Mouse (Mus musculus) kidney, embryonic 15.5 days (tissue): ENCODE results near the gene Gpsm3. TPM values are rescaled to one million over a fixed set of nuclear protein-coding genes. Genes with fewer than 3 reads are reported as not detected.
A peak's percentile ranks its signal among the peaks of the same experiment; 100 is the strongest.

Source experiments
- ATAC-seq: fragments of 200-750 bp; cut with Nextera tagmentation; replicated peaks from 2 replicates; pipeline ENCODE4 v1.8.0; 2017; ENCODE audit warnings: moderate TSS enrichment; ENCODE audit not compliant: low FRiP score
- H3K27ac ChIP-seq: fragments of 300-500 bp; sonication (generic); 2 replicates; pipeline ENCODE4 v1.5.1; 2015; ENCODE audit warnings: mild to moderate bottlenecking, inconsistent platforms
- H3K27me3 ChIP-seq: fragments of 300-500 bp; sonication (generic); 2 replicates; pipeline ENCODE4 v1.6.1; 2015; ENCODE audit warnings: inconsistent platforms
- H3K36me3 ChIP-seq: fragments of 300-500 bp; sonication (generic); 2 replicates; pipeline ENCODE4 v1.6.1; 2015; ENCODE audit warnings: inconsistent platforms
- H3K4me1 ChIP-seq: fragments of 300-500 bp; sonication (generic); 2 replicates; pipeline ENCODE4 v1.6.1; 2015; ENCODE audit warnings: inconsistent platforms
- H3K4me2 ChIP-seq: fragments of 300-500 bp; sonication (generic); 2 replicates; pipeline ENCODE4 v1.6.1; 2015; ENCODE audit warnings: moderate library complexity, mild to moderate bottlenecking, inconsistent platforms
- H3K4me3 ChIP-seq: fragments of 300-500 bp; sonication (generic); replicated peaks from 2 replicates; pipeline ENCODE4 v1.5.1; 2015; ENCODE audit warnings: mild to moderate bottlenecking, inconsistent platforms
- H3K9ac ChIP-seq: fragments of 300-500 bp; sonication (generic); 2 replicates; pipeline ENCODE4 v1.6.1; 2015; ENCODE audit warnings: mild to moderate bottlenecking, inconsistent platforms
- H3K9me3 ChIP-seq: fragments of 300-500 bp; sonication (generic); replicated peaks from 2 replicates; pipeline ENCODE4 v1.6.1; 2016; ENCODE audit warnings: inconsistent platforms
- WGBS: fragments of 180-500 bp; shearing (Covaris S2); methylation state at CpG from one replicate; pipeline ENCODE4 v1.1.7; 2015; ENCODE audit warnings: mixed read lengths; 5-methylcytosine and 5-hydroxymethylcytosine counted together
- polyA plus RNA-seq: library from polyadenylated mRNA; unstranded; fragments of >200 nt; fragmentation: Nextera tagmentation; extraction: Ambion mirVana; gene quantifications from 2 replicates; pipeline ENCODE4 v1.2.1, GENCODE M21; 2015

The Gpsm3 gene
- polyA plus RNA-seq, 1 experiment from 2014 or later = 22.6 TPM

DNA sequence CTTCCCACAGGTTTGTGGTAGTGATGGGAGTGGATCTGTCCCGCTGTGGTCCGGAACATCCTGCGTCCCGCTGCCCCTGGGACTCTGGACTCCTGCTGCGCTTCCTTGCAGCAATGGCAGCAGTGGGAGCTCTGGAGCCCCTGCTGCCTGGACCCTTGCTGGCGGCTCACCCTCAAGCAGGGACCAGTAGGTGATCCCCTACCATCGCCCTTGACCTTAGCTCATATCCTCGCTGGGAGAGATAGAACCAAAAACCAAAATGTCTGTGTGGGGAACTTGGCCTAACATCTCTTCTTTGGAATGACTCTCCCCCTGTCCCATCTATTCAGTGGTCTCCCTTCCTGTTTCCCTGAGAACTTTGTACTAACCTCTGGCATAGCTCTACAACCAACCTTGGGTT, 5.8 kb upstream of the Gpsm3 start:
- Histone ChIP-seq H3K4me2 (no peak overlapping the region), H3K9me3 (no peaks in the 10 kb centered on the region), H3K4me1 (peaks cover 26% of the 10 kb centered on the region), H3K27ac (no peak overlapping the region), H3K4me3 (no peak overlapping the region), H3K36me3 (no peaks in the 10 kb centered on the region), H3K27me3 (no peaks in the 10 kb centered on the region), H3K9ac (no peak overlapping the region)
- 93% methylated on average over 8 of the region's 8 CpGs for whole genome bisulfite sequencing
- no peak for ATAC-seq

GRCm38 (mm10) chr17:34585121-34585520, 4.5 kb upstream of the Gpsm3 start:
- no peak overlapping the region for H3K27ac ChIP-seq
- 93% methylated on average over 8 of the region's 8 CpGs for WGBS
- no peak overlapping the region for H3K9ac ChIP-seq
- H3K4me3 ChIP-seq = no peak overlapping the region
- H3K4me1 ChIP-seq = peaks cover 39% of the 10 kb centered on the region
- no peaks in the 10 kb centered on the region for H3K27me3 ChIP-seq
- no peaks in the 10 kb centered on the region for H3K36me3 ChIP-seq
- ATAC-seq = no peak
- no peak overlapping the region for H3K4me2 ChIP-seq
- no peaks in the 10 kb centered on the region for H3K9me3 ChIP-seq

DNA sequence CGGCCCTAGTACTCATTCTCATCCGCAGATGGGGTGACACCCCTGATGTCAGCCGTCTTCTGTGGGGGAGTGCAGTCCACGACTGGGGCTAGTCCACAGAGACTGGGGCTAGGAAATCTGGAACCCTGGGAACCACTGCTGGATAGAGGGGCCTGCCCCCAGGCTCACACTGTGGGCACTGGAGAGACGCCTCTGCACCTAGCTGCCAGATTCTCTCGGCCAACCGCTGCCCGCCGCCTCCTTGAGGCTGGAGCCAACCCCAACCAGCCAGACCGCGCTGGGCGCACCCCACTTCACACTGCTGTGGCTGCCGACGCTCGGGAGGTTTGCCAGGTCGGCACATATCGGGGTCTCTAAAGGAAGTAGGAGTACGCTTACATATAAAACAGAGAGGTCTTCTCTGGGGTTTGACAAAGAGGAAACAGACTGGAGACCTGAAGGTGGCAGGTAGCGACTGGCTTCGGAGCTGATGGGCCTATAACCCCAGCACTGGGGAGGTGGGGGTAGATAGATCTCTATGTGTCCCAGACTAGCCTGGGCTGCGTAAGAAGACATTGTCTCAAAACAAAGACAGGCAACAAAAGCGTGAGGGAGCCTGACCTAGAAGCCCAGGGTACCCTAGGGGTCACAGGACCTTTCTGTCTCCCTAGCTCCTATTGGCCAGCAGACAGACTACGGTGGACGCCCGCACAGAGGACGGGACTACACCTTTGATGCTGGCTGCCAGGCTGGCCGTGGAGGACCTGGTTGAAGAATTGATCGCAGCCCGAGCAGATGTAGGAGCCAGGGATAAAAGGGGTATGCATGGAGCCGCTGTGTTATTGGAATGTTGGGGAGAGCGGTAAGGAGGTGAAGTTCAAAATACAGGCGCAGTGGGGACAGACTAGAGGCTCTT, 3.5 kb upstream of the Gpsm3 start:
- Histone ChIP-seq H3K4me2 (peak overlapping the region; percentile 96), H3K27me3 (no peaks in the 10 kb centered on the region), H3K4me3 (peak overlapping the region; percentile 82), H3K36me3 (no peaks in the 10 kb centered on the region), H3K9me3 (no peaks in the 10 kb centered on the region), H3K9ac (peak overlapping the region; percentile 95), H3K4me1 (peaks cover 49% of the 10 kb centered on the region), H3K27ac (peak overlapping the region; percentile 100)
- WGBS = 29% methylated on average over 32 of the region's 32 CpGs
- no peak for ATAC-seq

DNA sequence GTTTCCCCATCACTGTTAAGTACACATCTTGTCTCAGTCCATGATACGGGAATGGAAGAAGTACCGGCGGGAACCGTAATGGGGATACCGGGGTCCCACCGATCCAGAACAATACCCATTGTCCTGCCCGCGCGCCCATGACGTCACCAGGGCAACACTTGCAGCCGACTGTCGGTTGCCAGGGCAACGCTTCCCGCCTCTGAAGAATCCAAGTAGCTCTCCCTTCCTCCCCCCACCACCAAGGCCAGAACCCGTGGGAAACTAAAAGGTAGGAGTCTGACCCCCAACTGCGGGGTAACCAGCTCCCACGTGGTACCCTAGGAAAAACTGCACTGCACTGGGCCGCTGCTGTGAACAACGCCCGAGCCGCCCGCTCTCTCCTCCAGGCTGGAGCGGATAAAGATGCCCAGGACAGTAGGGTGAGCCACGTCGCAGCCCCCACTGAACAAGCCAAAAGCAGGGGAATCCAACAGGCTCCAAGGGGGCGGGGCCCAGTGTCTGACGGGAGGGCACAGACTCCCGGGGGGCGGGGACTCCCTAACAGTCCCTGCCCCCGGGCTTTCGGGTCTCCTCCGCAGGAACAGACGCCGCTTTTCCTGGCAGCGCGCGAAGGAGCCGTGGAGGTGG, 2.7 kb upstream of the Gpsm3 start:
- peak overlapping the region; percentile 100 for H3K27ac ChIP-seq
- H3K27me3 ChIP-seq = no peaks in the 10 kb centered on the region
- WGBS = under 1% methylated on average over 38 of the region's 38 CpGs
- H3K36me3 ChIP-seq = no peaks in the 10 kb centered on the region
- peaks cover 56% of the 10 kb centered on the region for H3K4me1 ChIP-seq
- peak overlapping the region; percentile 95 for H3K9ac ChIP-seq
- no peaks in the 10 kb centered on the region for H3K9me3 ChIP-seq
- H3K4me2 ChIP-seq = peak overlapping the region; percentile 96
- peak overlapping the region; percentile 82 for H3K4me3 ChIP-seq
- ATAC-seq = peak; percentile 81

GRCm38 (mm10) chr17:34587423-34587811, 2.2 kb upstream of the Gpsm3 start:
- peak overlapping the region; percentile 96 for H3K4me2 ChIP-seq
- peak overlapping the region; percentile 95 for H3K9ac ChIP-seq
- peak overlapping the region; percentile 82 for H3K4me3 ChIP-seq
- H3K27me3 ChIP-seq = no peaks in the 10 kb centered on the region
- no peaks in the 10 kb centered on the region for H3K9me3 ChIP-seq
- peak; percentile 73 for ATAC-seq
- H3K4me1 ChIP-seq = peaks cover 57% of the 10 kb centered on the region
- peak overlapping the region; percentile 100 for H3K27ac ChIP-seq
- WGBS = 1% methylated on average over 49 of the region's 50 CpGs
- H3K36me3 ChIP-seq = no peaks in the 10 kb centered on the region

DNA sequence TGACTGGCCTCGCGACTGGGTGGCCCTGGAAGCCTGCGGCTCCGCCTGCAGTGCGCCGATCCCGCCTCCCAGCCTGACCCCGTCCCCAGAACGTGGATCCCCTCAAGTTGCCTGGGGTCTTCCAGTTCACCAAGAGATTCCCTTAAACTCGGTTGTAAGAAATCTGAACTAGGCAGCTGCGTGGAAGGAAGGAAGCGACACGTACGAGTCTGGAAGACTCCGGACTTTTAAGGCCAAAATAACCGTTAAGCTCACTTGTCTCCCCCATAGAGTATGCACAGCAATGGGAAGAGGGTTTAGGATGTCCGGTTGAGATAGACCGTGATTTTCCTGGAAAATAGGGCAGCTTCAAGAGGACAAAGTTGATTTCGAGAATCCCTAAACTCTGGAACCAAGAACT, 1.8 kb upstream of the Gpsm3 start:
- peak overlapping the region; percentile 100 for H3K27ac ChIP-seq
- no peaks in the 10 kb centered on the region for H3K27me3 ChIP-seq
- peak overlapping the region; percentile 82 for H3K4me3 ChIP-seq
- H3K9ac ChIP-seq = peak overlapping the region; percentile 95
- ATAC-seq = no peak
- H3K4me2 ChIP-seq = peak overlapping the region; percentile 96
- 4% methylated on average over 19 of the region's 19 CpGs for WGBS
- no peaks in the 10 kb centered on the region for H3K36me3 ChIP-seq
- H3K9me3 ChIP-seq = no peaks in the 10 kb centered on the region
- peaks cover 57% of the 10 kb centered on the region for H3K4me1 ChIP-seq

GRCm38 (mm10) chr17:34588767-34589166, 839 bp upstream of the Gpsm3 start:
- Histone ChIP-seq H3K9me3 (no peaks in the 10 kb centered on the region), H3K27ac (peak overlapping the region; percentile 100), H3K36me3 (no peaks in the 10 kb centered on the region), H3K4me2 (peak overlapping the region; percentile 72), H3K4me1 (peaks cover 64% of the 10 kb centered on the region), H3K9ac (no peak overlapping the region), H3K4me3 (no peak overlapping the region), H3K27me3 (no peaks in the 10 kb centered on the region)
- WGBS = 47% methylated on average over 3 of the region's 3 CpGs
- no peak for ATAC-seq

- Histone ChIP-seq H3K9ac (0 out of 2 replicates have a peak overlapping the region, but pooled peaks have one; percentile 7), H3K36me3 (peaks cover 3% of the 10 kb centered on the region), H3K27ac (peak overlapping the region; percentile 100), H3K27me3 (no peaks in the 10 kb centered on the region), H3K9me3 (no peaks in the 10 kb centered on the region), H3K4me3 (peak overlapping the region; percentile 73; the same call in 1 of the 2 replicates), H3K4me2 (peak overlapping the region; percentile 72), H3K4me1 (peaks cover 69% of the 10 kb centered on the region)
- no peak for ATAC-seq
- 19% methylated on average over 7 of the region's 7 CpGs for WGBS
Observed at GRCm38 (mm10) chr17:34589206-34589605, 400 bp upstream of the Gpsm3 start.

DNA sequence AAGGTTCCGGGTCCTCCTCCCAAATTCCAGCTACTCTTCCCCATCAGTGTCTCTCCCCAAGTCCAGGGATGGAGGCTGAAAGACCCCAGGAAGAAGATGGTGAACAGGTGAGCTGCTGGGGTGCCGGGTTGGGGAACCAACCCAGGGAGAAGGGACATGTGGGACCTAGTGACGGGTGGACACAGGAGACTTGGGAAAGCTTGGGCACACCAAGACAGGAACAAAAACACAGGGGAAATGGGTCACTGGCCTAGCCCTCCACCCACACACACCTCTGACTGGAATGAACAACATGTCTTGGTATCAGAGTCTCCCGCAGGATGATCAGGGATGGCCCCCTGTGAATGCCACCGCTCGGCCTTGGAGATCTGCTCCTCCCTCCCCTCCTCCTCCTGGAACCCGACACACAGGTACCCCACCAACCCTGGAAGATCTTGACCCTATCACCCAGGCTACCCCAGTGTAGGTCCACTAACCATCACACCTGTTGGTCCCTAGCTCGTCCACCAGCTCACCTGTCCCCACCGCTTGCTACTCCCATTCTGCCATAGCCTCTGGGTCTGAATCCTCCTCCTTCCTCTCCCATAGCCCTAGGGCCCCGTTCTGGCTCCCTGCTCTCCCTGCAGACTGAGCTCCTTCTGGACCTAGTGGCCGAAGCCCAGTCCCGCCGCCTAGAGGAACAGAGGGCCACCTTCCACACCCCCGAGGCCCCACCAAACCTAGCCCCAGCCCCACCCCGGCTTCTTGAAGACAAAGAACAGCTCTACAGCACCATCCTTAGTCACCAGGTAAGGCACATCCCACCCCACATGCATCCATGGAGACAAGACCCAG, 765 bp downstream of the Gpsm3 start:
- Histone ChIP-seq H3K9ac (no peak overlapping the region), H3K4me1 (peaks cover 80% of the 10 kb centered on the region)
- WGBS = 51% methylated on average over 15 of the region's 15 CpGs

DNA sequence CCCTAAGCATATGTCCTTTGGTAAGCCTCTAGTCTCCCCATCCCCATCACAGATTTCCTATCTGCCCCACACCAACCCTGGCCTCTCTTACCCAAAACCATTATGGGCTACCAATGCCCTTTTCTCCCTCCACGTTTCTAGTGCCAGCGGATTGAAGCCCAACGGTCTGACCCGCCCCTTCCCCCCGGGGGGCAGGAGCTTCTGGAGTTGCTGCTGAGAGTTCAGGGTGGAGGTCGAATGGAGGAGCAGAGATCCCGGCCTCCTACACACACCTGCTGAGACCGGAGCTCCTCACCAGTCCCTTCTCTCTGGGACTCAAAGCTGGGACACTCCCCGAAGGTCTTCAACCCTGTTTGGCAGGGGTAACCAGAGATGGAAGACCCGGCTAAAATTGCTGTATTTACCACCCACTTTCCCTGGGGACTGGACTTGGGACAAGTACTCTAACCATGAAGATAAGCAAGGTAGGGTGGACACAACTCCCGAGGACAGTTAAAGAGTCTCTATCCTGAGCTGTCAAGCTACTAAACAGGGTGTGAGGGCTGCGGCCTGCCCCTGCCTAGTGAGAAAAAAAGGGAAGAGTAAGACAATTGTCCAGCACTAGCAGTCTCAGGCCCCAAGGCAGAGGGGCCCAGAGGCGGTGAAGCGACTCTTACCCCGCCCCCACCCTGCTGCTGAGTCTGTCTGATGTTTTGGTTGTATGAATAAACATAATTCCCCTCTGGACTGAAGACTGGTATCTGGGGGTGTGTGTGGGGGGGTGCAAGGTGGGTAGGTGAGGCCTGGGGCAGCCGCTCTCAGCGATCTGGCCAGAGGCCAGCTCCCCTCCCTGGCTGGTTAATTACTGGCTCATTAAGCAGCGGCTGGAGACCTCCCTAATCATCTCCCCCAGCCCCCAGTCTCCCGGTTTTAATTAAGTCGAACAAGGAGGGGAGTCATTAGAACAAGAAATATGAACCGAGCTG, 1.7 kb downstream of the Gpsm3 start, which contains the start of gene Pbx2:
Pbx2 (plus strand) TSS at position 238 of the 965 bp plus-strand sequence.
- no peaks in the 10 kb centered on the region for H3K9me3 ChIP-seq
- ATAC-seq = peak; percentile 40
- no peaks in the 10 kb centered on the region for H3K27me3 ChIP-seq
- H3K4me2 ChIP-seq = peak within 1 kb of the TSS; percentile 72
- H3K4me1 ChIP-seq = peaks cover 82% of the 10 kb centered on the region
- peak within 1 kb of the TSS; percentile 100 for H3K27ac ChIP-seq
- H3K9ac ChIP-seq = peak within 1 kb of the TSS; percentile 94
- WGBS = 2% methylated on average over 21 of the region's 21 CpGs
- peaks cover 24% of the 10 kb centered on the region for H3K36me3 ChIP-seq
- peak within 1 kb of the TSS; percentile 73 for H3K4me3 ChIP-seq

More for the DNA sequence above, 765 bp downstream of the Gpsm3 start:
- H3K36me3 ChIP-seq = peaks cover 14% of the 10 kb centered on the region
- H3K4me2 ChIP-seq = peak overlapping the region; percentile 72
- H3K4me3 ChIP-seq = peak overlapping the region; percentile 73
- H3K9me3 ChIP-seq = no peaks in the 10 kb centered on the region
- peak overlapping the region; percentile 100 for H3K27ac ChIP-seq
- no peaks in the 10 kb centered on the region for H3K27me3 ChIP-seq
- no peak for ATAC-seq

GRCm38 (mm10) chr17:34591994-34592375, 2.4 kb downstream of the Gpsm3 start:
- peak; percentile 65 for ATAC-seq
- Histone ChIP-seq H3K4me1 (peaks cover 81% of the 10 kb centered on the region), H3K4me2 (peak overlapping the region; percentile 72), H3K4me3 (peak overlapping the region; percentile 73), H3K36me3 (peaks cover 30% of the 10 kb centered on the region), H3K27me3 (no peaks in the 10 kb centered on the region), H3K9ac (peak overlapping the region; percentile 94), H3K9me3 (no peaks in the 10 kb centered on the region), H3K27ac (peak overlapping the region; percentile 100)
- WGBS = 1% methylated on average over 25 of the region's 35 CpGs
